Mouse (Mus musculus): ENCODE results near the gene Hist1h3f.
"Not testable (repeated sequence)": the region's sequence is repeated elsewhere in the genome, so short reads cannot be mapped to it uniquely, and the experiment has no call there.

GRCm38 (mm10) chr13:23591886-23592285 is 48.0 kb downstream of the Hist1h3f start:
- TF ChIP-seq POLR2A (IDR thresholded peaks at IDR 0.05; ENCODE audit: borderline replicate concordance, control insufficient read depth, low read depth, low read length); CTCF (IDR thresholded peaks at IDR 0.05; ENCODE audit: control insufficient read depth, insufficient read depth, low read length): not testable (repeated sequence)
